Mouse (Mus musculus) lung, adult 2 months (tissue): Measurements from ENCODE around the gene Zgrf1. TPM values are rescaled to one million over a fixed set of nuclear protein-coding genes. Genes with fewer than 3 reads are reported as not detected.

Experiments used
- DNase-seq: peaks from one replicate; pipeline ENCODE4 v3.0.0; 2022
- H3K4me1 ChIP-seq: fragments of 200-500 bp; 2 replicates; pipeline ENCODE4 v1.6.1; 2011; ENCODE audit warnings: low read length; ENCODE audit not compliant: control insufficient read depth, insufficient read depth
- H3K4me3 ChIP-seq: fragments of 200-500 bp; replicated peaks from 2 replicates; pipeline ENCODE3; 2011; ENCODE audit warnings: low read depth, mild to moderate bottlenecking, control low read depth, low read length; ENCODE audit errors: extremely low read depth
- CTCF ChIP-seq: fragments of 200-500 bp; IDR thresholded peaks from 2 replicates; pipeline ENCODE4 v1.5.1; 2011; ENCODE audit warnings: mild to moderate bottlenecking, low read length, control low read depth; ENCODE audit not compliant: insufficient read depth
- POLR2A ChIP-seq: fragments of 200-500 bp; IDR thresholded peaks from 2 replicates; pipeline ENCODE4 v1.6.1; 2011; ENCODE audit warnings: low read depth, mild to moderate bottlenecking, control low read depth, low read length, borderline replicate concordance; ENCODE audit errors: extremely low read depth
- WGBS: fragments of 180-500 bp; shearing (Covaris S2); methylation state at CpG from one replicate; pipeline ENCODE4 v1.1.7; 2018; 5-methylcytosine and 5-hydroxymethylcytosine counted together
- polyA plus RNA-seq: library from polyadenylated mRNA; depleted of rRNA; stranded (reverse); fragments of >200 nt; gene quantifications from 2 replicates; pipeline ENCODE4 v1.2.3, GENCODE M21; 2012; rRNA removed

The Zgrf1 gene
- polyA plus RNA-seq = 0.27 and 0.58 TPM in 2 replicates

DNA sequence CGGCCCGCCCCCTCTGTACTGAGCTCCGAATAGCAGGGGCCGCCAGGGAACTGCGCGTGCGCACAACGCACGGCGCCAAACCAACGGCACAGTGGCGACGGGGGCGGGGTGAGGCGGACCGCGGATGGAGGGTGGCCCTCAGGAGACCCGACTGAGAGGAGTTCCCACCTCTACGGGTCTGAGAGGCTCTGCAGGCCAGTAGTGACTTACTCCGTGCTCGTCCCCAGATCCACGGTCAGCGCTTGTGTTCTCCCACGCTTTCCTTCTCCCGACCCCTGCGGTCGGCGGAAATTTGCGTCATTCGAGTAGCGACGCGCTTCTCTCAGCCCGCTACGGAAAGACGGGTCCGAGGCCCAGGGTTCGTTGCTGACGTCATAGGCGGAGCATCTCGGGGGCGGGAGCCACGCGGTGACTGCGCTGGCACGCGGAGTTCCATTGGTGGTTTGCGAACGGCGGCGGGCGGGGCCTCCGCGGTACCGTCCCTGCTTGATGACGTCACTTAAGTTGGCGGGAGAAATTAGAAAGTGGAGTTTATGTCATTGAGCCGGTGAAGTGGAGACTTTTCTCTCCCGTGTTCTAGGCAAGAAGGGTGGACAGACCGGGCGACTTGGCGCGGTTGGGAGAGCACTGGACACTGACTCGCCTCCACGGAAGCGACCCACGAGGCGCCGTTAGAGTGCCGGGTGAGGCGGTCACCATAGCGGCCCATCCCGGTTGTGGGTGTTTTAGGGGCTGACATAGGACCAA lies at the start of gene Zgrf1, which contains the start of gene Larp7:
Gene Zgrf1 (plus strand): TSS at position 517 of the 747 bp plus-strand sequence.
Gene Larp7 (minus strand): TSS at position 377 of the 747 bp plus-strand sequence.
- TF ChIP-seq POLR2A (peak; percentile 48; the same call in 1 of the 2 replicates), CTCF (no peak)
- Histone ChIP-seq H3K4me3 (peak within 1 kb of the TSS; percentile 97), H3K4me1 (peaks cover 2% of the 10 kb centered on the region; the same call in 1 of the 2 replicates)
- under 1% methylated on average over 73 of the region's 73 CpGs for WGBS
- DNase-seq = peak; percentile 97

DNA sequence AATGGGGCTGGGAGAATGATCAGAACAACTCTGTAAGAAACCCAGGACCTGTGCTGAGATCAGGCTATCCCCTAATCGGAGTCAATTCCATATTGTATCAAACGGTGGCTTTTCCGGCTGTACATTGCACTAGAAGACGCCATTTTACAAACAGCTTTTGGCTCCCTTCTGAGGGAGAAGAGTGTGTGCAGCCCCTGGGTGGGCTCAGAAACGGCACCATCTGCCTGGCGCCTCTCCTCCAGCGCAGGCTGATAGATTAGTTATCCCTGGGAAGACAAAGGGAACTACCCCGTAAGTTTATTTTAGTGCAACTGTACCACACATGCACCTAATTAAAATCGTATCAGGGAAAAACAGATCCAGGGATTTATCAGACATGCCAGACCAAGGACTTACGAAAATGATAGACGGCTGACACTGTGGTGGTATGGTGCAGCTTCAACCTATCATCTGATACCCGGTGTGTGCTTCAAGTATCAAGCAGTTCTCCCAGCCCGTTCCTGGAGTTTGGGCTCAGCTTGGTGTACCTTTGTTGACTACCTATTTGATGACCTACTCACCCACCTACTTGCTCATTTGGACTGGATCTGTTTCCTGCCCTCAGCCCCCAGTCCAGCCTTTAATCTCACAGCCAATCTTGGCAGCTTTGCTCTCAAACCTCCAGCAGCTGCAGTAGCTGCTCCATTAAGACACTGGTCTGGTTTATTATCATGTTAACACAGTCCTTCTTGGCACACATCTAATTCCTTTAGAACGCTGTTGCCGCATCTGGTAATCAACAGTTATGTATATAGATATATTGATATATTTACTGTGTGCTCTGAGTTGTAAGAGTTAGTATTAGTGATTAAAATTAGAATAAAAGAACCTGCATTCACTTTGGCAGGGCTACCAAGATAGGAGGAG lies 45.2 kb upstream of the Zgrf1 start:
- 63% methylated on average over 15 of the region's 15 CpGs for WGBS
- TF ChIP-seq POLR2A (no peak), CTCF (no peak)
- Histone ChIP-seq H3K4me1 (no peaks in the 10 kb centered on the region), H3K4me3 (no peak overlapping the region)
- DNase-seq = no peak

DNA sequence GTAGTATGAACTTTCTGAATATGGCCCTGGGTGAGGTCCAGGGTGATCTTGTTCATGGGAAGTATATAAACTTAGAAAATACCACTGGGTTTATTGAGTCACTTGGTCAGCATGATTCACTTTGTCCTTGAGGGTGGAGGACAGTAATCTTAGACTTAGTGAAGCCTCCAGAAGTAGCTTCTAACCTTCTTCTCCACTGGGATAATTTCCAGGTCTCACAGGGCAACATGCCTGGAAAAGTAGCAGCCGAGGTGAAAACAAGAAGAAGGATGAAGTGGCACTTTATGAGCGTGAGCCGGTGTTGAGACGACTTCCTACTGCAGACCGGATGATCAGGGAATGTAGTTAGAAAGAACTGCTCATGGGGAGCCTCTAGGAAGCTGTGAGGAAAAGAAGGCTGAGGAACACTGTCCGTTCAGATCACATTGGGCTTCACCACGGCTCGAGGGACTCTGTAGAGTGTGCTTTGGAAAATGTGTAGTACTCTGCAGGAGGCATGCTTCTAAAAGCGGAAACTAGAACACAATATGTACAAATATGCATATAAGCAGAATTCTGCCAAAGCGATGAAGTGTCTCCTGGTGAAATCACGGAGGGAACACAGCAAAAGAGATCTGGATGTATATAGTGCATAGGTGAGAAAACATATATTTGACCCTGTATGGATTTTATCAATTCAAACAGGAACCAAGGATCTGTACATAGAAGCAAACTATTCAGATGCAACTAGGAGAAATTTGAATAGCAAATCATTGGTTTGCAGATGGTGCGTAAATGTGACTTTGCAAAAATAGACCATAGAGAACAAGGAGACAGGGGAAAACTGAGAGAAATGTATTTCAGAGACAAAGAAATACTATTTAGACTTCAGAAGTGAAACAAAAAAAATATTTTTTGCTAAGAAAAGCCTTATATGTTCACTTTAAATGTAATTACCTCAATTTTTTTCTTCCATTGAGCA lies 41.2 kb upstream of the Zgrf1 start:
- Histone ChIP-seq H3K4me3 (no peak overlapping the region), H3K4me1 (no peaks in the 10 kb centered on the region)
- DNase-seq = no peak
- no peak for TF ChIP-seq POLR2A
- WGBS = 65% methylated on average over 12 of the region's 12 CpGs

DNA sequence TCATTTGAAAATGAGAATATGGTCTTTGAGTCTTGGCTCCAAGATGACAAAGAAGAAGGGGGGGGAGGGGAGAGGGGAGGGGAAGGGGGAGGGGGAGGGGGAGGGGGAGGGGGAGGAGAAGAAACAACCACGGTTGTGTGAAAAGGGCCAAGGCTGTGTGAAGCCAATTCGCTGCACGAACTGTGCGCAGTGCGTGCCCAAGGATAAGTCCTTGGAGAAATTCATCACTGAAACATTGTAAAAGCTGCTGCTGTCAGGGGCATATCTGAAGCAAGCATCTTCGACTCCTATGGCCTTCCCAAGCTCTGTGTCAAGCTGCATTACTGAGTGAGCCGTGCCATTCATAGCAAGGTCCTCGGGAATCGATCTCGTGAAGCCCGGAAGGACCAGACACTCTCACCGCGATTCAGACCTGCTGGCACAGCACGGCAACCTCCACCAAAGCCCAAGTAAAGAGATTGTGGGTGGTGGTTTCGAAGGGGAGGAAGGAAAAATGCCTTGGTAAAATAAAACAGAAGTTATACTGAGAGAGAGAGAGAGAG lies 40.4 kb upstream of the Zgrf1 start:
- TF ChIP-seq POLR2A (no peak), CTCF (no peak)
- DNase-seq = no peak
- WGBS = 71% methylated on average over 15 of the region's 15 CpGs
- Histone ChIP-seq H3K4me3 (no peak overlapping the region), H3K4me1 (no peaks in the 10 kb centered on the region)

DNA sequence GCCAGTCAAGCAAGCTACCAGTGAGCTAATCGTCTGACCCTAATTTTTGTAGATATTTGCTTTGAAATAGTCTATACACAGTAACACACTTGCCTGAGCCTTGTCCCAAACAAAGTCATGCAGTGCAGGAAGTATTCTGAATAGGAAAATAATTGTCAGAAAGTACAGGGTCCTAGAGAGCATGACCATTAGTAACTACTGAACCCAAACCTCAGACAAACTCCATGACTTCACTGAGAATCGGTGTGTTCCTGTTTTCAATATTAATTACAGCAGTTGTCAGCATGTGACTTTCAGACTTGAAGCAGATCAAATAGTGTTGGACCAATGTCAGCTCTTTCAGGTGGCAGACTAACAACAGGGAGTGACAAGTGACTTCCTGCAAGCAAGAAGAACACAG lies 39.6 kb upstream of the Zgrf1 start:
- DNase-seq = no peak
- H3K4me3 ChIP-seq = no peak overlapping the region
- no peaks in the 10 kb centered on the region for H3K4me1 ChIP-seq
- WGBS = 49% methylated on average over 2 of the region's 2 CpGs
- no peak for TF ChIP-seq CTCF
- no peak for TF ChIP-seq POLR2A

DNA sequence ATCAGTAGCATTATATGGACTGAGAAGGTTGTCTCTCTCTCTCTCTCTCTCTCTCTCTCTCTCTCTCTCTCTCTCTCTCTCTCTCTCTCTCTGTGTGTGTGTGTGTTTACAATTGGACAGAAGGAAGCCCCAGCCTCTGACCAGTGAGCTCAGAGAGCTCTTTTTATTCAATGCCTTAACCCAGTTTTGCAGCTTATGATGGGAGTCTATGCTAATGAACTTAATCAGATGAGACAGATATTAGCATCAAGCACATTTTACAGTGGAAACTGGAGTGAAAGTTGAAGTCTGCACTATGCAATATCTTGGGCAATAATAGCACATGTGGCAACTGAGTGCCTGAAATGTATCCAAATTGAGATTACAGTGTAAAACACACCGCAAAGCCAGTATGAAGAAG lies 38.0 kb upstream of the Zgrf1 start:
- H3K4me1 ChIP-seq = no peaks in the 10 kb centered on the region
- TF ChIP-seq CTCF (no peak), POLR2A (no peak)
- DNase-seq = no peak

DNA sequence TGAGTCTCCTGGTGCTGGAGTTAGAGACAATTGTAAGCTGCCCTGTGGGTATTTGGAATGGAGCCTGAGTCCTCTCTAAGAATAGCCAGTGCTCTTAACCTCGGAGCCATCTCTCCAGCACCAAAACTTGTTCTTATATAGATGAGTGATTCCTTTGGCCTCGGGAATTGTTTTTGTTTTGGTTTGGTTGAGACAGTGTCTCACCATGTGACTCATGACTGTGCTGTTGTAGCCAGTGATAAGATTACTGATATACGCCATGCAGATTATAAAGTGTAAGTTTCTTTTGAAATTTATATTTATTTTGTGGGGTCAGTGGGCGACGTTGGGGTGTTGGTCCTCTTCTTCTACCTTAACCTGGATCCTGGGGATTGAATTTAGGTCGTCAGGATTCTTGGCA lies 33.0 kb upstream of the Zgrf1 start:
- DNase-seq = no peak
- WGBS = 65% methylated on average over 6 of the region's 6 CpGs
- Histone ChIP-seq H3K4me1 (no peaks in the 10 kb centered on the region), H3K4me3 (no peak overlapping the region)
- TF ChIP-seq POLR2A = no peak
- no peak for TF ChIP-seq CTCF

More for the DNA sequence above, 38.0 kb upstream of the Zgrf1 start:
- H3K4me3 ChIP-seq = no peak overlapping the region
- WGBS = 78% methylated on average over 1 of the region's 1 CpGs

DNA sequence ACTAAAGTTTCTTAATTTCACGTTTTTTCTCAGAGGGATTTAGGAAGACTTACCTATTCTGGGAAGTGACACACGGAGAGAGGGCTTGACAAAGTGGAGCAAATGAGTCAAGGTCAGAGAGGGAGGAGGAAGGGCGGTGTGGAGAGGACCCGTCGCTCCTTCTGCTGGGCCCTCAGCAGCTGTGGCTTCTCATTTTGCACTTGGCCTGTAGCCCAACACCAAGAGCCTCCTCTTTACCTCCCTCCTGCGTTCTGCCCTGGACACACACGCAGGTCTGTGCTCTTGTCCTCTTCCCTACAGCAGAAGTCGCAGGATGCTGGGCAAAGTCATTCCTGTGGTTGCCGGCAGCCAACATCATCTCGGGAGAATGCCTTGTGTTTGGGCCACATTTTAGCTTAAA lies 32.1 kb upstream of the Zgrf1 start:
- TF ChIP-seq CTCF (no peak), POLR2A (no peak)
- H3K4me3 ChIP-seq = no peak overlapping the region
- 46% methylated on average over 10 of the region's 10 CpGs for WGBS
- no peaks in the 10 kb centered on the region for H3K4me1 ChIP-seq
- DNase-seq = no peak
